Mouse (Mus musculus) embryonic facial prominence, embryonic 11.5 days (tissue): ENCODE measurements around the gene Lingo1. TPM values are rescaled to one million over a fixed set of nuclear protein-coding genes. Genes with fewer than 3 reads are reported as not detected.

Source experiments
- ATAC-seq: fragments of 200-750 bp; cut with Nextera tagmentation; replicated peaks from 2 replicates; pipeline ENCODE4 v1.8.0; 2017; ENCODE audit warnings: low read depth; ENCODE audit not compliant: insufficient number of reproducible peaks, low FRiP score, low TSS enrichment
- DNase-seq: peaks from one replicate; pipeline ENCODE4 v3.0.0-alpha.2; 2015; ENCODE audit warnings: low spot score
- H3K27ac ChIP-seq: fragments of 300-500 bp; sonication (generic); replicated peaks from 2 replicates; pipeline ENCODE4 v1.5.1; 2014; ENCODE audit warnings: mild to moderate bottlenecking, low read depth, low read length, control low read depth
- H3K27me3 ChIP-seq: fragments of 300-500 bp; sonication (generic); 2 replicates; pipeline ENCODE4 v1.6.1; 2014; ENCODE audit warnings: mild to moderate bottlenecking, low read length, moderate library complexity, mixed read lengths; ENCODE audit not compliant: control insufficient read depth, insufficient read depth
- H3K36me3 ChIP-seq: fragments of 300-500 bp; sonication (generic); replicated peaks from 2 replicates; pipeline ENCODE4 v1.6.1; 2014; ENCODE audit warnings: low read depth, mild to moderate bottlenecking, low read length, moderate library complexity, mixed read lengths; ENCODE audit not compliant: control insufficient read depth, insufficient read depth
- H3K4me1 ChIP-seq: fragments of 300-500 bp; sonication (generic); 2 replicates; pipeline ENCODE4 v1.6.1; 2014; ENCODE audit warnings: low read length, mixed read lengths; ENCODE audit not compliant: control insufficient read depth, insufficient read depth
- H3K4me2 ChIP-seq: fragments of 300-500 bp; sonication (generic); 2 replicates; pipeline ENCODE4 v1.6.1; 2014; ENCODE audit warnings: low read depth, mild to moderate bottlenecking, control low read depth, low read length, moderate library complexity
- H3K4me3 ChIP-seq: fragments of 300-500 bp; sonication (generic); 2 replicates; pipeline ENCODE4 v1.5.1; 2014; ENCODE audit warnings: low read depth, low read length, control low read depth
- H3K9ac ChIP-seq: fragments of 300-500 bp; sonication (generic); replicated peaks from 2 replicates; pipeline ENCODE4 v1.6.1; 2014; ENCODE audit warnings: mild to moderate bottlenecking, control low read depth, low read length
- H3K9me3 ChIP-seq: fragments of 300-500 bp; sonication (generic); replicated peaks from 2 replicates; pipeline ENCODE4 v1.6.1; 2016; ENCODE audit warnings: mild to moderate bottlenecking, low read length, inconsistent platforms, mixed read lengths; ENCODE audit not compliant: control insufficient read depth
- WGBS: fragments of 180-500 bp; shearing (Covaris S2); extraction: QIAGEN DNeasy Blood & Tissue Kit; methylation state at CpG from one replicate; pipeline ENCODE4 v1.1.7; 2014; 5-methylcytosine and 5-hydroxymethylcytosine counted together
- polyA plus RNA-seq: library from polyadenylated mRNA; unstranded; fragments of >200 nt; fragmentation: Nextera tagmentation; extraction: Ambion mirVana; gene quantifications from 2 replicates; pipeline ENCODE4 v1.2.1, GENCODE M21; 2014

The Lingo1 gene
- polyA plus RNA-seq, 1 experiment from 2014 or later: 3.9 TPM

- WGBS: 74% methylated on average over 14 of the region's 14 CpGs
- DNase-seq (no peak), ATAC-seq (no peak)
- Histone ChIP-seq H3K4me3 (no peak overlapping the region), H3K4me2 (no peak overlapping the region), H3K27ac (no peak overlapping the region), H3K27me3 (no peaks in the 10 kb centered on the region), H3K4me1 (no peaks in the 10 kb centered on the region), H3K9me3 (no peaks in the 10 kb centered on the region), H3K9ac (no peak overlapping the region; the same call in 1 of the 2 replicates), H3K36me3 (no peaks in the 10 kb centered on the region)
These were observed 83.5 kb downstream of the Lingo1 start for GRCm38 (mm10) chr9:56712667-56713369.

GRCm38 (mm10) chr9:56710958-56711357, 85.3 kb downstream of the Lingo1 start:
- H3K9me3 ChIP-seq: no peaks in the 10 kb centered on the region
- no peak overlapping the region for H3K4me3 ChIP-seq
- 84% methylated on average over 6 of the region's 6 CpGs for WGBS
- no peak overlapping the region for H3K9ac ChIP-seq
- H3K4me1 ChIP-seq: no peaks in the 10 kb centered on the region
- no peak overlapping the region for H3K27ac ChIP-seq
- H3K4me2 ChIP-seq: no peak overlapping the region
- no peaks in the 10 kb centered on the region for H3K36me3 ChIP-seq
- no peak for ATAC-seq
- no peaks in the 10 kb centered on the region for H3K27me3 ChIP-seq
- DNase-seq: no peak

GRCm38 (mm10) chr9:56706482-56707085, 89.7 kb downstream of the Lingo1 start:
- no peaks in the 10 kb centered on the region for H3K9me3 ChIP-seq
- no peak overlapping the region for H3K4me3 ChIP-seq
- H3K27ac ChIP-seq: no peak overlapping the region
- DNase-seq: no peak
- H3K4me2 ChIP-seq: no peak overlapping the region
- H3K27me3 ChIP-seq: no peaks in the 10 kb centered on the region
- H3K36me3 ChIP-seq: no peaks in the 10 kb centered on the region
- 51% methylated on average over 15 of the region's 15 CpGs for WGBS
- H3K9ac ChIP-seq: no peak overlapping the region
- no peaks in the 10 kb centered on the region for H3K4me1 ChIP-seq
- ATAC-seq: no peak

- Histone ChIP-seq H3K9ac (no peak overlapping the region), H3K36me3 (no peaks in the 10 kb centered on the region), H3K4me3 (no peak overlapping the region), H3K9me3 (no peaks in the 10 kb centered on the region), H3K27me3 (no peaks in the 10 kb centered on the region), H3K27ac (no peak overlapping the region), H3K4me1 (no peaks in the 10 kb centered on the region), H3K4me2 (no peak overlapping the region)
- ATAC-seq (no peak), DNase-seq (no peak)
- WGBS: 73% methylated on average over 3 of the region's 3 CpGs
These were observed 94.9 kb downstream of the Lingo1 start for GRCm38 (mm10) chr9:56701394-56701793.

GRCm38 (mm10) chr9:56700866-56701265, 95.4 kb downstream of the Lingo1 start:
- H3K4me2 ChIP-seq: no peak overlapping the region
- no peaks in the 10 kb centered on the region for H3K27me3 ChIP-seq
- WGBS: 68% methylated on average over 8 of the region's 8 CpGs
- ATAC-seq (no peak), DNase-seq (no peak)
- no peaks in the 10 kb centered on the region for H3K9me3 ChIP-seq
- H3K36me3 ChIP-seq: no peaks in the 10 kb centered on the region
- H3K4me1 ChIP-seq: no peaks in the 10 kb centered on the region
- no peak overlapping the region for H3K9ac ChIP-seq
- no peak overlapping the region for H3K27ac ChIP-seq
- no peak overlapping the region for H3K4me3 ChIP-seq

GRCm38 (mm10) chr9:56698715-56699370, 97.4 kb downstream of the Lingo1 start:
- no peak for ATAC-seq
- Histone ChIP-seq H3K36me3 (no peaks in the 10 kb centered on the region), H3K9ac (no peak overlapping the region), H3K4me1 (no peaks in the 10 kb centered on the region), H3K9me3 (no peaks in the 10 kb centered on the region), H3K4me2 (no peak overlapping the region), H3K27me3 (no peaks in the 10 kb centered on the region), H3K4me3 (no peak overlapping the region), H3K27ac (no peak overlapping the region)
- 76% methylated on average over 7 of the region's 7 CpGs for WGBS
- DNase-seq: no peak

GRCm38 (mm10) chr9:56694079-56694478, 102.2 kb downstream of the Lingo1 start:
- Histone ChIP-seq H3K4me1 (no peaks in the 10 kb centered on the region), H3K27me3 (no peaks in the 10 kb centered on the region), H3K27ac (no peak overlapping the region), H3K36me3 (no peaks in the 10 kb centered on the region), H3K9ac (no peak overlapping the region), H3K9me3 (no peaks in the 10 kb centered on the region), H3K4me3 (no peak overlapping the region), H3K4me2 (no peak overlapping the region)
- ATAC-seq (no peak), DNase-seq (no peak)
- 82% methylated on average over 3 of the region's 3 CpGs for WGBS

- H3K9ac ChIP-seq: no peak overlapping the region
- no peaks in the 10 kb centered on the region for H3K27me3 ChIP-seq
- WGBS: 78% methylated on average over 3 of the region's 3 CpGs
- no peak overlapping the region for H3K4me3 ChIP-seq
- H3K9me3 ChIP-seq: no peaks in the 10 kb centered on the region
- no peak for DNase-seq
- H3K27ac ChIP-seq: no peak overlapping the region
- ATAC-seq: no peak
- H3K4me1 ChIP-seq: peaks cover 5% of the 10 kb centered on the region; the same call in 1 of the 2 replicates
- no peak overlapping the region for H3K4me2 ChIP-seq
- H3K36me3 ChIP-seq: no peaks in the 10 kb centered on the region
These were observed 105.0 kb downstream of the Lingo1 start for GRCm38 (mm10) chr9:56691226-56691625.
